Mouse (Mus musculus) left cerebral cortex, adult 8-10 months (tissue): ENCODE results near the gene Prok1. TPM values are rescaled to one million over a fixed set of nuclear protein-coding genes. Genes with fewer than 3 reads are reported as not detected.

Source experiments
- DNase-seq, 2 experiments: peaks; one replicate each; pipeline ENCODE4 v3.0.0; 2022; ENCODE audit warnings: low spot score in 2 of 2
- total RNA-seq, 4 experiments: library from RNA; stranded (reverse); gene quantifications; 2 replicates each; pipeline ENCODE4 v1.2.4; 2022

The Prok1 gene
- total RNA-seq, 4 experiments from 2014 or later = 0.11 TPM; not detected in 3

GRCm38 (mm10) chr3:107238051-107238450, 1.5 kb downstream of the Prok1 start:
- DNase-seq = no peak

- no peak for DNase-seq
Measured at GRCm38 (mm10) chr3:107233945-107234344, 5.6 kb downstream of the Prok1 start.

- peak; percentile 62 to 83 for DNase-seq
Measured at GRCm38 (mm10) chr3:107233351-107233813, 6.1 kb downstream of the Prok1 start.

GRCm38 (mm10) chr3:107231202-107231601, 8.3 kb downstream of the Prok1 start:
- DNase-seq = no peak

DNA sequence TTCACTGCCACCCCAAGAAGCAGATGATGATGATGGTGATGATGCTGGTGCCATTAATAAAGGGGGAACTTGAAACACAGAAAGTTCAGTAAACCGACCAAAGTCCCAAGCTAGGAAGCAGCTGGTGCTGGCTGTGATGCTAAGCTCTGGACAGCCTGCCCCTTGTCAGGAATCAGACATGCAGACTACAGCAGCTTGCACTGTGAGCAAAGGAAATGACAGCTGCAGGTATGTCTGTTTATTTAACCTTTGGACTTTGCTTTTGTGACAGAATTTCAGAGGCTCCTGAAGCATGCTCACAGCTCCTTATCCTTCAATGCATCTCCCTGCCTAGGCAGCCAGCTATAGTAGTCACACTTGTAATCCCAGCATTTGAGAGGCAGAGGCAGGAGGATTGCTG, 9.0 kb downstream of the Prok1 start, which contains the start of gene A630076J17Rik:
TSS of gene A630076J17Rik (plus strand) at position 88 of the 400 bp plus-strand sequence.
- DNase-seq = no peak

GRCm38 (mm10) chr3:107229822-107230221, 9.7 kb downstream of the Prok1 start:
- DNase-seq = no peak

DNA sequence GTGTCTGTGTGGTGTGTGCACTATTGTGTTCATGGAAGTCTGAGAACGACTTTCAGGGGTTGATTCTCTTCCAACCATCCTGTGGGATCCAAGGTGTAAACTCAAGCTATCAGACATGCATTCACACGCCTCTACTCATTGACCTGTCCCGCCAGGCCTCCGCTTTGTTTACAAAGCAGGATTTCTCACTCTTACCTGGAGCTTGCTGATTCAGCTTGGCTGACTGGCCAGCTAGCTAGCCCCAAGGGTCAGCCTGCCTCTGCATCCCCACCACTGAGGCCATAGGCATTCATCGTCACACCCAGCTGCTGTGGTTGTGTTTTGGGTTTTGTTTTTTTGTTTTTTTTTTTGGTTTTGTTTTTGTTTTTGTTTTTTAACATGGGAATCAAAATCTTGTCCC, 10.3 kb downstream of the Prok1 start:
- no peak for DNase-seq

GRCm38 (mm10) chr3:107225820-107226219, 13.7 kb downstream of the Prok1 start:
- DNase-seq = no peak

DNA sequence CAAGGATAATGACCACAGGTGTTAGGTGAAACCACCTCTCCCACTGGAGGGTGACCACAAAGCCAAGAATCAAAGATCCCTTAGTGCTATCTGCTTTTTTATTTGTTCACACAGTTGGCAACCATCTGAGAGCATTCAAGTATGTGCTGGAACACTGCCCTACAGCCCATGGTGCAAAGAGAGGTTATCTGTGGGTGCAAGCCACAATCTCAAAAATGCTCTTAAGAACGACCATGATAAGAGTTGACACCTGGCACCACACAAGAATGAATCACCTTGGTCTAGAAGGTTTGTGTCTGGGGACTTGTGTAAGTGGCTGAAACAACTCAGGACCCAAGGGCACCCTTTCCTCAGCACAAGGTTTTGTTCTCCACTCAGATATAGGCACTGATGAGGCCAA, 16.3 kb downstream of the Prok1 start:
- no peak for DNase-seq

DNA sequence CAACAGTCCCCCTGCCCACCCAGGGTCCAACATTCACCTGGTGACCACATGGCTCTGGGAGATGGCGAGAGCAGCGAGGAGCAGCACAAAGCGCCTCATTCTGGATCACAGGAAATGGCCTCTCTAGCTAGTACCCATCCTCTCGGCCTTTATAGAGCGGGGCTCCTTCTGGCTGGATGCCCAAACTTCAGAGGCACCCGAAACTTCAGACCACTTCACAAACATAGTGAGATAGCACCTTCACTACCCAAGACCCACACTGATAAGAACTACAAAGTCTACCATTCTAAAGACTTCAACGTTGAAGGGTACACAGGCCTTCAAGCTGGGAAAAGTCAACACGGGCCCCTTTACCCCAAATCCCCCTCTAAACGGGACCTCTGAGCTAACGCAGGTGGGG, 17.9 kb downstream of the Prok1 start, which contains the start of gene Cym:
TSS of gene Cym (minus strand) at position 125 of the 400 bp plus-strand sequence.
- DNase-seq = no peak

DNA sequence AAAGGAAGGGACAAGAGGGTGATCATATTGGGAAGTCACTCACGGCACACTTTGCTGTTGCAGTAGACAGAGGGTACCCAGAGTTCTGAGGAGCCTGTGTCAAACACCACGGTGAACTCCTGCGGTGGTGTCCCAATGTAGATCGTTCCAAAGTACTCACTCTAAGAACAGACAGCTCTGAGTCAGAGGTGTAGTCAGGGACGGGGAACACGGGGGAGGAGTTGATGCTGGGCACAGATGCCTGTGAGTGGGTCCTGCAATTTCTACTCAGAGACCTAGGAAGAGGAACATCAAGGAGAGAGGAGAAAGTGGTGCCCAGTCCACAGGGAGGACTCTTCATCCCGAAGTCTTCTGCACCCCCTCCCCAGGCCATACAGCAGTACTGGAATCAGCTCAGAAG, 20.9 kb downstream of the Prok1 start:
- DNase-seq = peak in 1 of 2 experiments; percentile 25

DNA sequence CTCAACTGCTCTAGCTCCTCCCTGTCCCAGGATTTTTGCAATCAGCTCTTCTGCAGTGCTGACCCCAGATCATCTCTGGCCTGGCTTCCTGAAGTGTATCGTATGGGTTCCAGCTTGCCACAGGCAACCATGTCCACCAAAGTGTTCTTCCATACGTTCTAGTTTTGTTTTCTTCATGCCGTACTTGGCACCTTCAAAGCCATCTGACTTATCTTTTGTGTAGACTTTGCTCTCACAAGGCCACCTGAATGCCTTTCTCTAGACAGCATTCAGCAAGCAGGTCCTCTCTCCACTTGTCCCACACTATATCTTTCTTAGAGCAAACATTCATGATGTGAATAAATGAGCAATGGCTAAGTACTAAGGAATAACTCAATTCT, 22.4 kb downstream of the Prok1 start:
- no peak for DNase-seq

DNA sequence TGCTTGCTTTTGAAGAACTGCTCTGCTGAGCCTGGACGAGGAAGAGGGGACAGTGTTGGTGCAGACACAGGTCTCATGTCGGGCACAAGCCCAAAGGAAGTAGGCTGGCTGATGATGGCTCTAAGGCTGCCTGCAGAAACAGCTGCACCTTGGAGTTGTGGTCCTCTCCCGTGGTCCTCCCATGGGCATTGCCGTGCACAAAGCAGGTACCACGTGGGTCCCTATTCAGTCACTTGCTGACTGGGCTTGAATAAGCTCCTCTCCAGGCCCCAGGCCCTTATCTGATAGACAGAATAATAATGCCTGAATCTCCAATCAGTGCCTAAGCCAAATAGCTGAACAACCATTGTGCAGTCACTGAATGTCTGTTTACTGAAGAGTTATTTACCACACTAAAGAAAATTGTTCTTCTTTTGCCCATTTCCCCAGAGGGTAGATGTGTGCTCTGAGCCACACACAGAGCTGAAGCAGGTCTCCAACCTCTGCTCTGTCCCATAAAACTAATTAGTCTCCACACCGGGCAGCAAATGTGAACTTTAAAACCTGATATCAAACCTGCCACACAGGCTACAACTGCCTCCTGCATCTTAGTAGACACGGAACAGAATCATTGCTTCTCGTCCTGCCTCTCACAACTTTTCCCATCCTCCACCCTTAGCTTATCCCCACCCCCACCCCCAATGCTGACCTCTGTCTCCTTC, 23.0 kb downstream of the Prok1 start:
- no peak for DNase-seq

- no peak for DNase-seq
Measured at GRCm38 (mm10) chr3:107214606-107215005, 24.9 kb downstream of the Prok1 start.

DNA sequence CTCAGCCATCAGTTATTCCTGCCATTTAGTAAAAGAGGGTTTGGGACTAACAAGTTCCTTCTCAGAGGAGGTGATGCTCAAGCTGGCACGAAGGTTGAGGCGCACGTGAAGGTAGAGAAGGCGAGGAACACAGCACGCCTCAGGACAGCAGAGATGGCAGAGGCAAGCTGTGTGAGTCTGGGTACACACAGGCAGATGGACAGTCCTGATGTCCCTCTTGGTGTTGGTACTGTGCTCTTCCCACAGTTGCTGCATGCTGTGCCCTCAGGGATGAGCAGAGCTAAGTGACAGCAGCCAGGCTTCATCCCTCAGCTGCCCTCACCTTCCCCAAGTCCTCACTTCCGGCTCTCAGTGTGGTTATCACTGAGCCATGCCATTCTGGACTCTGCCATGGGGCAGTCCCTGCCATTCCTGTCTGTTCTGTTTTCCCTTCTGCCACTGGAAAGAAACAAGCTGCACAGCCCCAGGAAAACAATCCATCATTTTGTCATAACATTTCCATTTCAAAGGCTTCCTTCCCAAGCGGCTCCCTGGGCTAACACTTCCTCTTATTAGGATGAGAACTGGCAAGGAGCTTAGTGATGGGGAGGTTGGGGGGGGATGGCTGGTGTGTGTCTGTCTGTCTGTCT, 31.8 kb downstream of the Prok1 start:
- DNase-seq = no peak

GRCm38 (mm10) chr3:107206490-107207150, 32.9 kb downstream of the Prok1 start:
- no peak for DNase-seq

GRCm38 (mm10) chr3:107205994-107206393, 33.5 kb downstream of the Prok1 start:
- DNase-seq = peak; percentile 41 to 43

GRCm38 (mm10) chr3:107205170-107205569, 34.3 kb downstream of the Prok1 start:
- DNase-seq = no peak

- no peak for DNase-seq
Measured at GRCm38 (mm10) chr3:107204413-107204812, 35.1 kb downstream of the Prok1 start.

DNA sequence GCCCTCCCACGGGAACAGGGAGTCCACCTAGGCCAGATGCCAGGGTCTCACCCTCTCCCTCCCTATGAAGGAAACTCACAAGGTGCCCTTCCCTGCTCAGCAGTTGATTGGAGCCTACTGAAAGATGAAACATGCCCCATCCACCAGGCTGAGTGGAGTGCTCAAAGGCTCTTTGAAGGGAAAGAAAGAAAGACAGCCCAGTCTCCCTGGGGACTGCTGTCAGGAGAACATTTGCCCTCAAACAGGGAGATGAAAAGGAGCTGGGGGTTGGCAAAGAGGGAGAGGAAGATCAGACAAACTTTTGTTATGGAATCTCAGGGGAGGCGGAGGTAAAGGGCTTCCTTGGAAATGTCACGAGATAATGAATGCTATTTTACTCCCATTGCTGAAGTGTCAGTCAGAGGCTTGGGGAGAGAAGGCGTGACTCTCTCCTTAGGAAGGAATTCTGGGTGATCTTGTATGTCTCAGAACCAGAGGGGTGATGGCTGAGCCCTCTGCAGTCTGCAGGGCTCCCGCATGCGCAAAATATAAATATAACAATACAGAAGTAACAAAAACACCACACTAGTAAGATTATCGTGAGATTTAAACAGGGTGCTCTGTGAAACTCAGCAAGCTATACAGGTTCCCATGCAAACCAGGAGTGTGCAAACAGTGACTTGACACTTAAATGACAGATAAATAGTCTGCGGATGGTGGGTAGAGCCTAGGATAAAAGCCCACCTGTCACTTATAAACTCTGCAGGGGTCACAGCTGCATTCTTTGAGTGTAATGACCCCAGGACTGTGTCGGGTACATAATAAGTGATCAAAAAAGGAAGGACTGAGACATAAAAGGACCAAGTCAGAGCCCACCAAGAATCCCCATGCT, 38.0 kb downstream of the Prok1 start:
- no peak for DNase-seq

GRCm38 (mm10) chr3:107188226-107188899, 51.1 kb downstream of the Prok1 start:
- peak; percentile 39 to 48 for DNase-seq
